Mouse (Mus musculus): ENCODE results near the gene Smarcd2.

Gene Smarcd2

GRCm38 (mm10) chr11:106272644-106273310 lies at the start of gene Smarcd2:
Gene Smarcd2 (minus strand): TSS chr11:106272972.
- peak; percentile 98 for DNase-seq (ENCODE audit: low read depth)

DNA sequence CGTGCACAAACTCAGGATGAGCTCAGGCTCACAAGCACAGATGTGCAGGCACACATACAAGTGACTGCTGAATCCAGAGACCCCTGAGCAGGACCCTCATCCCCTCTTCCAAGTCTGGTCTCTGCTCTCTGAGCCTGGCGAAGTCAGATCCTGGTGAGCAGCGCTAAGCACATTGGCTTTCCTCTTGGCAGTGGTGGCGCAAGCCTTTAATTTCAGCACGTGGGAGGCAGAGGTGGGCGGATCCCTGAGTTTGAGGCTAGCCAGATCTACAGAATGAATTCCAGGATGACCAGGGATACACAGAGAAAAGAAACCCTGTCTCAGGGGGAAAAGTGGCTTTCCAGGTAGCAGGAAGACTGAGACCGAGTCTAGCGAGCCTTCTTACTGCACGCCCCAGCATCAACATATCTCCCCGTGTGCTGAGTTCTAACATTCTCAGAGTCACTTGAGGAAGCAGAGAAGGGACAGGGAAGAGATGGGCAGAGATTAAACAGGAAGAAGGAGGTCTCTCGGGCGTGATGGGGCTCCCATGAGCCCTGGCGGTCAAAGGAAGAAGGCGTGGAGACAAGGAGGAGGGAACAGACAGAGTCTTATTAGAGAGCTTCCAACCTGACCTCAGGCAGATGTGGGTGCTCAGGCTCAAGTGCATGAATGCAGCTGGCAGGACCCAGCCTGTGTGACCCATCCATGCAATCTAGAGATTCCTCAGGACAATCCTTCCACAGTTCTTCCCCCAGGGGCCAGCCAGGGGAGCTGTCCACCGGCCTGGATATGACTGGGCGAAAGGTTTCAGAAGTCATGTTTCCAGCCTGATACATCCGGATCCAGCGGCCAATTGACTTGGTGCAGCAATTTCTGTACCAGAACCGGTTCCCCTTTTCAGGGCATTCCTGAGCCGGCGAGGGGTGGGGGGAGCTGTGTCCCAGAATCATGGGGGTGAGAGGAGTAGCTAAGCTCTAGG lies 45.9 kb upstream of the Smarcd2 start:
- no peak for DNase-seq (ENCODE audit: low read depth)

- no peak for DNase-seq (ENCODE audit: low read depth)
Observed at GRCm38 (mm10) chr11:106317801-106318200, 45.0 kb upstream of the Smarcd2 start.

DNA sequence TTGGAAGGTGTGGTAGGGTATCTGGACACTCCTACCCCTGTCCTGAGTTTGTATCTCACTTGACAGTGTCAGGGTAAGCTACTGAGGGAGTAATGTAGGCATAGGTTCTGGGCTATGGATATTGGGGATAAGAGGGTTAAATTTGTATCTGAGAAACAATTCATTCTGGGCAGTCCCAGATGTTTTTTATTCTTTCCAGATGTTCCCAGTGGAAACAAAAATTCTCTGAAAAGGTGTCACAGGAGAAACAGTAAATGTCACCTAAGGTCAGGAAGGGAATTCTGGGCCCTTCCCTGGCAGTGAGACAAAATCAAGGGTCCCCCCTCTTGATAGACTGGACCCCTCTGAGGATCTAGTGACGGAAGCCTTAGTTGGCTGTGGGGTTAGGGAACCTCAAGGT lies 43.6 kb upstream of the Smarcd2 start:
- no peak for DNase-seq (ENCODE audit: low read depth)

GRCm38 (mm10) chr11:106314333-106314812 lies 41.6 kb upstream of the Smarcd2 start, which contains the start of gene Cd79b:
Gene Cd79b (minus strand): TSS chr11:106314762.
- no peak for DNase-seq (ENCODE audit: low read depth)

DNA sequence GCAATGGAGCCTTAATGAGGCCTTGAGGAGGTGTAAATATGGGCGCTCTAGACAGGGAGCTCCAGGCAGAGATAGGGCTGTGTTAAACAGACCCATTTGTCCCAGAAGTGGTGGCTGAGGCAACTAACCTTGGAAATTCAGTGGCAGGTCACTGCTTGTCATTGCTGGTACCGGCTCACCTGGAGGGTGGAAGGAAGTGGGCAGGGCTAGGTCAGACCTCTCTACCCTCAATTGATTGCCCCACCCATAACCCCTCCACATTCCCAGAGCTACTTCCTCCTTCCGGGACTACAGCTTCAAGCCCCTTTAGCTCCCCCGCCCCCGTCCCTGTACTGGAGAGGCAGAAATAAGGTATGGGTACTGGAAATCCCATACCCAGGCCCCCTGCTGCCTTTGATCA lies 40.8 kb upstream of the Smarcd2 start:
- DNase-seq (ENCODE audit: low read depth) = no peak

- no peak for DNase-seq (ENCODE audit: low read depth)
Observed at GRCm38 (mm10) chr11:106310123-106310522, 37.4 kb upstream of the Smarcd2 start.

DNA sequence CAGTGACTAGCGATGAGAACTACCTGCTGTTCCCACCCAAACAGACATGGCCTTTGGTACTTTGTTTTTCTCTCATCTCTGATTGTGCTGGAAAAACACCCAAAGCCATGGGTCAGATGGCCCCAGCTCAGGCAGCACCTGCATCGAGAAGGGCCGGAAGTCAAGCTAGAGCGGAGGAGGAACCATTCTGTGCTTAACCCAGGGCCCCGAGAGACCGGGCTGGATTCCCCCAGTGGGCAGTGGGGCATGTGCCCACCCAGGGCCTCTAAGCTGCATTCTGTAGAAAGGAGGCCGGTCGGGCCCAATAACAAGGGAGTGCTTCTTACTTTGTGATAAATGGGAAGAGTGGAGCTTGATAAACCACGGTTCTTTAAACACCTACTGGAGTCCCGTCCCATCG lies 35.4 kb upstream of the Smarcd2 start:
- no peak for DNase-seq (ENCODE audit: low read depth)

DNA sequence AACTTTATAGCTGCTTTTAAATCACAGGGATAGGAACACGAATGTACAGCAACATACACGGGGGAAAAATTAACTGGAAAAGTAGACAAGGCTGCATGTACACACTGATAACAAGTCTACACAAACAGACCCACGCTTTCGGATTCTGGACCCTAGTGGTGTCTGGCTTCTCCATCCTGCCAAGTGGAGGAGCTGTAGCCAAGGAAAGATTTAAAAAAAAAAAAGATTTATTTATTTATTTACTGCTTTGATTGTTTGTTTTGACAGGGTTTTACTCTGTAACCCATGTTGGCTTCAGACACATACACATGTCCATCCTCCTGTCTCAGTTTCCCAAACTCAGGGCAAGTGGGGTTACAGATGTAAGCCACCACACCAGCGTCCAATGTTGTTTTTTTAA lies 34.7 kb upstream of the Smarcd2 start:
- no peak for DNase-seq (ENCODE audit: low read depth)

GRCm38 (mm10) chr11:106306758-106307157 lies 34.0 kb upstream of the Smarcd2 start:
- no peak for DNase-seq (ENCODE audit: low read depth)

GRCm38 (mm10) chr11:106306065-106306385 lies 33.3 kb upstream of the Smarcd2 start:
- no peak for DNase-seq (ENCODE audit: low read depth)

DNA sequence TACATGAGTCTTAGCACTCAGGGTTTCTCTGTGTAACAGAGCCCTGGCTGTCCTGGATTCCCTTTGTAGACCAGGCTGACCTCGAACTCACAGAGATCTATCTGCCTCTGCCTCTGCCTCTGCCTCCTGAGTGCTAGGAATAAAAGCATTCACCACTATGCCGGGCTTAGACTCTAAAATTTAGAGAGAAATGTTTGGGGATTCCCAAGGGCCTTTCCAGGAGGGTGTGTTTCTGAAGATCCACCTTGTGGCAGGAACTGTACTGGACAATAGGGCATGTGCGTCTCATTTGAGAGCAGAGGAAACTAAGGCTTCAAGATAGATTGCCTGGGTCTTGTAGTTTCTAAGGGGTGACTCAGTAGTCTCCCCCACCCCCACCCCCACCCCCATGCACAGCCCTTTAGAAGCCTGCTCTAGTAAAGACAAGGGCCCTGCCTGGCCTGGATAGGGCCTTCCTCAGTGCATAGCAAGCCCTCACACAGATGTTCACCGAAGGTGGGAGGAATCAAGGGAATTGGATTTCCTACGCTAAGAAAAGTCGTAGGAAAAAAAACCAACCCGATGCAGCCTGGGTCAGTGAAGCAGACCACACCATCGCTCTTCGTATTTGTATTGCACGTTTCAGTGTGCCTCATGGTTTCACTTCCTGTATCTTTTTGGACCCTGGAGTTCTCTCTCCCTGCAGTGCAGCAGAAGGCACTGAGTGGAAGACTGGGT lies 32.7 kb upstream of the Smarcd2 start:
- DNase-seq (ENCODE audit: low read depth) = no peak

DNA sequence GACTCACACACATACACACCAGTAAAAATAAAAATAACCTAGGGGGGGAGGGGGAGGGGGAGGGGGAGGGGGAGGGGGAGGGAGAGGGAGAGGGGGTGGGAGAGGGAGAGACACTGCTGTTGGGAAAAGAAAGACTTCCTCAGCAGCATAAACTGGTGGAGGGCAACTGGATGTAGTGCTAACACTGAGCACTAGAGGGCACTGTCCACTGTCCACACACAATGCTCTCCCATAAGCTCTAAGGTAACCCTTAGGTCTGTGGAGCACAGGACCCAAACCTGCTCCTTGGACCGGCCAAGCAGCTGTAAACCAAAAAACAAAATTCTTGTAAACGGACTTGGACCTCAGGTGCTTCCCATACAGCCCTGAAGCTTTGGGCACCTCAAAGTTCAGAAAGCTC lies 29.9 kb upstream of the Smarcd2 start:
- DNase-seq (ENCODE audit: low read depth) = peak; percentile 42

- DNase-seq (ENCODE audit: low read depth) = no peak
Observed at GRCm38 (mm10) chr11:106301765-106302164, 29.0 kb upstream of the Smarcd2 start, which contains the start of gene Gh. Gene Gh (minus strand): TSS chr11:106301865.

DNA sequence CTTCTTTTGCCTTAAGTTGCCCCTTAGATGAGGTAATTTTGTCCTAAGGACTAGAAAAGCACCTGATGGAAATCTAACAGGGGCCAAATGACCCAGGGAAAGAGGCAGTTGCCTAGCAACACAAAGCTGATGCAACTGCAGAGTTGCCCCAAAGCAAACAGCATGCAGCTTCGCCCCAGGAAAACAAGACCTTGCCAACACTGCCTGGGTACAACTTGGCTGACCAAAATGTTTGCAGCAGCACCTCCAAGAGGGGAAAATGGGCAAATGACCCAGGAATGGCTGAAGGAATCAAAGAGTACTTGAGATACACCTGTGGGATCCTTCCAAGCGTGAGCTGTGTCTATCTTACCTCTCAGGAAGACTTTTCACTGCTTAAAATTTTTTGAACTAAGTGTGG lies 19.1 kb upstream of the Smarcd2 start:
- DNase-seq (ENCODE audit: low read depth) = no peak

GRCm38 (mm10) chr11:106290376-106290775 lies 17.6 kb upstream of the Smarcd2 start:
- no peak for DNase-seq (ENCODE audit: low read depth)

- DNase-seq (ENCODE audit: low read depth) = no peak
Observed at GRCm38 (mm10) chr11:106289369-106289768, 16.6 kb upstream of the Smarcd2 start.

- no peak for DNase-seq (ENCODE audit: low read depth)
Observed at GRCm38 (mm10) chr11:106286987-106287386, 14.2 kb upstream of the Smarcd2 start.

DNA sequence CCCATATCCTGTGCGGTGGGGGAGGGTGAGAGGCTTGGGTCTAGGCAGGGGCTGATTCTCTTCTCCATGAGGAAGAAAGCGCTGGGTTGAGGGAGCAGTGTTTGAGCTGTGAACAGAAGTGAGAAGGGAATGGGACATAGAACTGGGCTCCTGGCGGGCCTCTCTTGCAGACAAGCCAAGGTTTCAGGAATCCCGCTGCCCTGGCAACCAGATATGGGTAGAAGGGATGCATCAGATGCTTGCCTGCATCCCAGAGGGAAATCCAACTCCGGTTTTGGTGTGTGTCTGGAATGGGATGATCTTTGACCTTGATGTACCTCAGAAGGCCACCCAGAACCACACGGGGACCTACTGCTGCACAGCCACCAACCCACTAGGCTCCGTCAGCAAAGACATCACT lies 13.4 kb upstream of the Smarcd2 start:
- DNase-seq (ENCODE audit: low read depth) = no peak

DNA sequence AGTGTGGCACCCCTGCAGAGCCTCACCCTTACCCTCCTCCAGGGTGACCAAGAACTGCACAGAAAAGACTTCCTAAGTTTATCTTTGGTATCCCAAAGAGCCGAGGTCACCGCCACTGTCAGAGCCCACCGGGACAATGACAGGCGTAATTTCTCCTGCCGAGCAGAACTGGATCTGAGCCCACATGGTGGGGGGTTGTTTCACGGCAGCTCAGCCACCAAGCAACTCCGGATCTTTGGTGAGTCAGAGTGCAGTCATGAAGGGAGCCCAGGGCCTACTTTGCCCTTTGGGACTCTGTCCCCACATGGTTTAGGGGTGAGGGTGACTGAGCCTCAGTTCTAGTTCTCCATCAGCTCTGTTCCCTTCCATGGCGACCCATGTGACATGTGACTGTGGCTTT lies 11.4 kb upstream of the Smarcd2 start:
- no peak for DNase-seq (ENCODE audit: low read depth)

- no peak for DNase-seq (ENCODE audit: low read depth)
Observed at GRCm38 (mm10) chr11:106283371-106283770, 10.6 kb upstream of the Smarcd2 start.

GRCm38 (mm10) chr11:106282452-106282851 lies 9.7 kb upstream of the Smarcd2 start:
- DNase-seq (ENCODE audit: low read depth) = no peak
